Mouse (Mus musculus): Measurements from ENCODE around the gene Lsp1. TPM values are rescaled to one million over a fixed set of nuclear protein-coding genes. Genes with fewer than 3 reads are reported as not detected.
A peak's percentile ranks its signal among the peaks of the same experiment; 100 is the strongest.

Gene Lsp1
- total and polyA plus RNA-seq, 3 experiments: 0.09 to 0.16 TPM; not detected in 1

DNA sequence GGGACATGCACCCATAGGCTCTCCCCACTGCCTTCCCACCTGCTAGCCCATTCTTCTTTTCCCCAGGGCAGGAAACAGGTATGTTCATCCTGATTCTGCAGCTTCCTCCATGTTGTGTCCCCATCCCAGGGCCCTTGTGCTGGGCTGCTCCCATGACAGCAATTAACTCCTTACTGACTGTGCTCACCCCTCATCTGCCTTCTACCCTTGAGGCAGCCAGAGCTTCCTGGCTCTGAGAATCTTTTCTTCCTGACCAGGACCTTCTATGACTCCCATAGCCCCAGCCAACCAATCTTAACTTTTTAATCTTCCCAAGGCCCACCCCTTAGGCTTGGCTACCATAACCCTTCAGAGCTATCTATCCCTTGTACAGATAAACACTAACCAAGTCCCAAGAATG lies 18.7 kb downstream of the Lsp1 start:
- TF ChIP-seq CTCF (IDR thresholded peaks at IDR 0.05; ENCODE audit: low read depth, low read length): no peak
- TF ChIP-seq POLR2AphosphoS5 (IDR thresholded peaks at IDR 0.05; ENCODE audit: insufficient replicate concordance, low read depth, low read length): no peak
- no peak for TF ChIP-seq GATA2 (IDR thresholded peaks at IDR 0.05; ENCODE audit: borderline replicate concordance, low read depth, low read length)
- no peak for TF ChIP-seq TAL1 (conservative IDR thresholded peaks at IDR 0.05; ENCODE audit: low read depth, low read length)
- no peak for TF ChIP-seq GATA1 (IDR thresholded peaks at IDR 0.05; ENCODE audit: borderline replicate concordance, low read length)
- H3K9me3 ChIP-seq (replicated peaks): no peaks in the 10 kb centered on the region
- no peaks in the 10 kb centered on the region for H3K36me3 ChIP-seq (replicated peaks)
- DNase-seq (ENCODE audit: low spot score): no peak
- no peak overlapping the region for H3K4me3 ChIP-seq (ENCODE audit: low read depth, low read length)
- no peak for ATAC-seq (ENCODE audit: extremely low read depth, insufficient number of reproducible peaks, low FRiP score, poor library complexity, severe bottlenecking)
- peaks cover 25% of the 10 kb centered on the region for H3K27me3 ChIP-seq (ENCODE audit: insufficient read depth, low read length)
- no peaks in the 10 kb centered on the region for H3K4me1 ChIP-seq (ENCODE audit: insufficient read depth, low read depth, low read length)

DNA sequence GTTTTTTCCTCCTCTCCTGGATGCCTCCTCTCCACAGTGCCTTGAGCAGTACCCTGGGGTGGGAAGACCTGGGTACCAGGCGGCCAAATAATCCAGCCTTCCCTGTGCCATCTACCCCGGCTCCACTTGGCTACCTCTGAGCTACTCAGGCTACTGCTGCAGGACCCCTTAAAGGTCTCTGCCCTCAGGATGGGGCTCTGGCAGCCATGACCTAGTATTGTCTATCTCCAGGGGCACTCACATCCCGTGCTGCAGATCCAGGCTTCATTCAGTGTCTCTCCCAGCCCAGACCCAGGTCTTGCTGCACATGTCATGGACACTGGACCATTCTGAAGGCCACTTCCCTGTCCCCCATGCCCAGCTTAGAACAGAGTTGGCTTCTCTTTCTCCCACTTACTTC lies 19.3 kb downstream of the Lsp1 start:
- Histone ChIP-seq H3K36me3 (replicated peaks) (no peaks in the 10 kb centered on the region), H3K4me3 (ENCODE audit: low read depth, low read length) (no peak overlapping the region), H3K27me3 (ENCODE audit: insufficient read depth, low read length) (peaks cover 23% of the 10 kb centered on the region), H3K4me1 (ENCODE audit: insufficient read depth, low read depth, low read length) (no peaks in the 10 kb centered on the region), H3K9me3 (replicated peaks) (no peaks in the 10 kb centered on the region)
- TF ChIP-seq CTCF (IDR thresholded peaks at IDR 0.05; ENCODE audit: low read depth, low read length) (no peak), TAL1 (conservative IDR thresholded peaks at IDR 0.05; ENCODE audit: low read depth, low read length) (no peak), GATA1 (IDR thresholded peaks at IDR 0.05; ENCODE audit: borderline replicate concordance, low read length) (no peak), POLR2AphosphoS5 (IDR thresholded peaks at IDR 0.05; ENCODE audit: insufficient replicate concordance, low read depth, low read length) (no peak), GATA2 (IDR thresholded peaks at IDR 0.05; ENCODE audit: borderline replicate concordance, low read depth, low read length) (no peak)
- DNase-seq (ENCODE audit: low spot score) (no peak), ATAC-seq (ENCODE audit: extremely low read depth, insufficient number of reproducible peaks, low FRiP score, poor library complexity, severe bottlenecking) (no peak)

- H3K9me3 ChIP-seq (replicated peaks): no peaks in the 10 kb centered on the region
- no peak for DNase-seq (ENCODE audit: low spot score)
- H3K4me1 ChIP-seq (ENCODE audit: insufficient read depth, low read depth, low read length): no peaks in the 10 kb centered on the region
- H3K27me3 ChIP-seq (ENCODE audit: insufficient read depth, low read length): peaks cover 24% of the 10 kb centered on the region
- ATAC-seq (ENCODE audit: extremely low read depth, insufficient number of reproducible peaks, low FRiP score, poor library complexity, severe bottlenecking): no peak
- no peaks in the 10 kb centered on the region for H3K36me3 ChIP-seq (replicated peaks)
- no peak overlapping the region for H3K4me3 ChIP-seq (ENCODE audit: low read depth, low read length)
- TF ChIP-seq POLR2AphosphoS5 (IDR thresholded peaks at IDR 0.05; ENCODE audit: insufficient replicate concordance, low read depth, low read length): no peak
- TF ChIP-seq GATA2 (IDR thresholded peaks at IDR 0.05; ENCODE audit: borderline replicate concordance, low read depth, low read length): no peak
- TF ChIP-seq GATA1 (IDR thresholded peaks at IDR 0.05; ENCODE audit: borderline replicate concordance, low read length): no peak
- no peak for TF ChIP-seq TAL1 (conservative IDR thresholded peaks at IDR 0.05; ENCODE audit: low read depth, low read length)
- no peak for TF ChIP-seq CTCF (IDR thresholded peaks at IDR 0.05; ENCODE audit: low read depth, low read length)
These were observed 20.1 kb downstream of the Lsp1 start for GRCm38 (mm10) chr7:142480661-142481060.

- DNase-seq (ENCODE audit: low spot score) (no peak), ATAC-seq (ENCODE audit: extremely low read depth, insufficient number of reproducible peaks, low FRiP score, poor library complexity, severe bottlenecking) (no peak)
- TF ChIP-seq POLR2AphosphoS5 (IDR thresholded peaks at IDR 0.05; ENCODE audit: insufficient replicate concordance, low read depth, low read length): no peak
- no peak for TF ChIP-seq GATA1 (IDR thresholded peaks at IDR 0.05; ENCODE audit: borderline replicate concordance, low read length)
- no peak for TF ChIP-seq GATA2 (IDR thresholded peaks at IDR 0.05; ENCODE audit: borderline replicate concordance, low read depth, low read length)
- TF ChIP-seq TAL1 (conservative IDR thresholded peaks at IDR 0.05; ENCODE audit: low read depth, low read length): no peak
- TF ChIP-seq CTCF (IDR thresholded peaks at IDR 0.05; ENCODE audit: low read depth, low read length): peak; percentile 51
- Histone ChIP-seq H3K4me3 (ENCODE audit: low read depth, low read length) (no peak overlapping the region), H3K4me1 (ENCODE audit: insufficient read depth, low read depth, low read length) (no peaks in the 10 kb centered on the region), H3K9me3 (replicated peaks) (no peaks in the 10 kb centered on the region), H3K36me3 (replicated peaks) (no peaks in the 10 kb centered on the region), H3K27me3 (ENCODE audit: insufficient read depth, low read length) (peaks cover 24% of the 10 kb centered on the region)
These were observed 20.6 kb downstream of the Lsp1 start for GRCm38 (mm10) chr7:142481186-142481567.

- no peaks in the 10 kb centered on the region for H3K4me1 ChIP-seq (ENCODE audit: insufficient read depth, low read depth, low read length)
- no peaks in the 10 kb centered on the region for H3K36me3 ChIP-seq (replicated peaks)
- H3K4me3 ChIP-seq (ENCODE audit: low read depth, low read length): no peak overlapping the region
- TF ChIP-seq GATA2 (IDR thresholded peaks at IDR 0.05; ENCODE audit: borderline replicate concordance, low read depth, low read length) (no peak), TAL1 (conservative IDR thresholded peaks at IDR 0.05; ENCODE audit: low read depth, low read length) (no peak), CTCF (IDR thresholded peaks at IDR 0.05; ENCODE audit: low read depth, low read length) (no peak), POLR2AphosphoS5 (IDR thresholded peaks at IDR 0.05; ENCODE audit: insufficient replicate concordance, low read depth, low read length) (no peak), GATA1 (IDR thresholded peaks at IDR 0.05; ENCODE audit: borderline replicate concordance, low read length) (no peak)
- no peak for DNase-seq (ENCODE audit: low spot score)
- H3K27me3 ChIP-seq (ENCODE audit: insufficient read depth, low read length): peaks cover 22% of the 10 kb centered on the region
- no peak for ATAC-seq (ENCODE audit: extremely low read depth, insufficient number of reproducible peaks, low FRiP score, poor library complexity, severe bottlenecking)
- H3K9me3 ChIP-seq (replicated peaks): no peaks in the 10 kb centered on the region
These were observed 21.1 kb downstream of the Lsp1 start for GRCm38 (mm10) chr7:142481568-142482255.

GRCm38 (mm10) chr7:142482256-142482609 lies 21.6 kb downstream of the Lsp1 start:
- no peak for TF ChIP-seq TAL1 (conservative IDR thresholded peaks at IDR 0.05; ENCODE audit: low read depth, low read length)
- no peak for TF ChIP-seq POLR2AphosphoS5 (IDR thresholded peaks at IDR 0.05; ENCODE audit: insufficient replicate concordance, low read depth, low read length)
- TF ChIP-seq GATA1 (IDR thresholded peaks at IDR 0.05; ENCODE audit: borderline replicate concordance, low read length): no peak
- no peak for TF ChIP-seq GATA2 (IDR thresholded peaks at IDR 0.05; ENCODE audit: borderline replicate concordance, low read depth, low read length)
- TF ChIP-seq CTCF (IDR thresholded peaks at IDR 0.05; ENCODE audit: low read depth, low read length): no peak
- H3K27me3 ChIP-seq (ENCODE audit: insufficient read depth, low read length): peaks cover 25% of the 10 kb centered on the region
- ATAC-seq (ENCODE audit: extremely low read depth, insufficient number of reproducible peaks, low FRiP score, poor library complexity, severe bottlenecking): no peak
- no peaks in the 10 kb centered on the region for H3K9me3 ChIP-seq (replicated peaks)
- no peak overlapping the region for H3K4me3 ChIP-seq (ENCODE audit: low read depth, low read length)
- no peak for DNase-seq (ENCODE audit: low spot score)
- H3K4me1 ChIP-seq (ENCODE audit: insufficient read depth, low read depth, low read length): no peaks in the 10 kb centered on the region
- no peaks in the 10 kb centered on the region for H3K36me3 ChIP-seq (replicated peaks)

Measured in G1E (cell line).